8 mouse cellular contexts compared by ENCODE assay signal in genomic region chr19:40962988-40963387, GRCm38 (mm10). TPM values are rescaled to one million over a fixed set of nuclear protein-coding genes. Genes with fewer than 3 reads are reported as not detected.
DNase-seq lines count a peak whose midpoint lies in the region; ATAC-seq and TF ChIP-seq lines count a peak whose summit lies in the region.

No protein-coding gene starts in this region.

- TF ChIP-seq CTCF in brain, embryonic 14.5 days (IDR thresholded peaks at IDR 0.05; ENCODE audit: borderline replicate concordance, extremely low read depth, insufficient read depth, insufficient read length), result peak; percentile 74
- peak; percentile 46 for TF ChIP-seq CTCF in heart, postnatal 0 days (IDR thresholded peaks at IDR 0.05; ENCODE audit: low read depth)

- H3K4me3 ChIP-seq in heart, postnatal 0 days (ENCODE audit: low read depth, low read length), result no peak overlapping the region

- TF ChIP-seq EP300 in heart, postnatal 0 days (IDR thresholded peaks at IDR 0.05; ENCODE audit: low read depth), result no peak

- no peak overlapping the region for H3K27ac ChIP-seq in heart, postnatal 0 days (ENCODE audit: low read depth)

- no peaks in the 10 kb centered on the region for H3K4me1 ChIP-seq in heart, postnatal 0 days (ENCODE audit: control insufficient read depth, insufficient read depth)

- intact Hi-C loops in left cerebral cortex, postnatal 36 days (cut with DNase I), result loop anchor here (2.0 kb wide), 1 partner anchor 54 kb away; no protein-coding TSS in a partner anchor

- no peak for ATAC-seq in heart, postnatal 0 days (ENCODE audit: insufficient read depth, low read depth)
- peak; percentile 72 for ATAC-seq in monocyte, adult 5-6 weeks (replicated peaks; ENCODE audit: insufficient number of reproducible peaks, low FRiP score, low TSS enrichment, poor library complexity, severe bottlenecking)

- H3K27me3 ChIP-seq in heart, postnatal 0 days (ENCODE audit: control insufficient read depth, insufficient read depth, low read length), result no peaks in the 10 kb centered on the region

- WGBS in heart, postnatal 0 days, result 46% methylated on average over 12 of the region's 12 CpGs

- H3K9me3 ChIP-seq in heart, postnatal 0 days (replicated peaks; ENCODE audit: control insufficient read depth, low read length), result no peaks in the 10 kb centered on the region

- peak; percentile 36 for DNase-seq in gastrocnemius, adult 18-20 months (ENCODE audit: low spot score)
- no peak for DNase-seq in gastrocnemius, adult 8-10 months (ENCODE audit: low spot score in 2 of 2)
- DNase-seq in CD8-positive naive resting alpha-beta T cell, adult 2 months (ENCODE audit: low read depth in 2 of 2, low spot score in 2 of 2), result peak; percentile 42 to 70
- peak; percentile 21 for DNase-seq in brain, embryonic 14.5 days (ENCODE audit: low read depth)
- no peak for DNase-seq in heart, postnatal 0 days (ENCODE audit: low spot score)
- DNase-seq in left cerebral cortex, postnatal 36 days (ENCODE audit: low spot score in 2 of 2), result peak; percentile 24 to 29
- peak; percentile 64 to 87 for DNase-seq in thymus, postnatal 10 days (ENCODE audit: low spot score in 2 of 2)

- TF ChIP-seq POLR2A in brain, embryonic 14.5 days (IDR thresholded peaks at IDR 0.05; ENCODE audit: borderline replicate concordance, extremely low read depth, insufficient read depth, insufficient read length, poor library complexity, severe bottlenecking), result no peak

- no peak overlapping the region for H3K9ac ChIP-seq in heart, postnatal 0 days (replicated peaks; ENCODE audit: low read depth, low read length)

- no peak overlapping the region for H3K4me2 ChIP-seq in heart, postnatal 0 days (ENCODE audit: low read depth, low read length)

- no peaks in the 10 kb centered on the region for H3K36me3 ChIP-seq in heart, postnatal 0 days (replicated peaks; ENCODE audit: control insufficient read depth, insufficient read depth, low read length)

RNA-seq across cellular contexts. Expression of gene Blnk, which starts 31.3 kb away (rescaled TPM):
- 1 to 10 TPM; 1.1 to 1.2 TPM for total RNA-seq in gastrocnemius, adult 18-20 months (2021)
- total RNA-seq in gastrocnemius, adult 8-10 months (2022), result 1 to 10 TPM in 2 of 4 experiments, under 1 TPM in 2; 0.83 to 1.1 (median 1.0) TPM
- 0.25 and 0.53 TPM in 2 replicates for polyA plus RNA-seq in brain, embryonic 14.5 days (2012; rRNA removed)
- not detected in 2 replicates for total RNA-seq in heart, postnatal 0 days (2014; rRNA removed; ENCODE audit: low replicate concordance)
- polyA plus RNA-seq in heart, postnatal 0 days (2015; fragmentation: Nextera tagmentation; extraction: Ambion mirVana), result 0.26 and 0.29 TPM in 2 replicates
- 10 to 100 TPM; 10.8 to 12.6 TPM for total RNA-seq in left cerebral cortex, postnatal 36 days (2021)
- 16.3 to 25.3 TPM (median 17.2 TPM) in 3 replicates for total RNA-seq in monocyte, adult 5-6 weeks (2017)

Comparison
In these comparisons a context has a peak if more than half of its experiments do, and no peak if none do; other contexts are left out.
1. DNase-seq: peak in gastrocnemius, adult 18-20 months (single experiment), CD8-positive naive resting alpha-beta T cell, adult 2 months (2 of 2), brain, embryonic 14.5 days (single experiment), left cerebral cortex, postnatal 36 days (2 of 2) and thymus, postnatal 10 days (2 of 2); none in gastrocnemius, adult 8-10 months (0 of 2) and heart, postnatal 0 days (single experiment).